Mouse (Mus musculus) c-Kit-positive CD71-positive TER-119-negative erythroid progenitor cells, embryonic 14.5 days (primary cell): ENCODE results near the gene Pigx.
"Not testable (repeated sequence)": the region's sequence is repeated elsewhere in the genome, so short reads cannot be mapped to it uniquely, and the experiment has no call there.

Experiments used
- DNase-seq: peaks from one replicate; pipeline ENCODE4 v3.0.0-alpha.2; 2013; ENCODE audit warnings: low read depth

Pigx gene

GRCm38 (mm10) chr16:32108578-32108977 lies 9.0 kb upstream of the Pigx start:
- DNase-seq: no peak

DNA sequence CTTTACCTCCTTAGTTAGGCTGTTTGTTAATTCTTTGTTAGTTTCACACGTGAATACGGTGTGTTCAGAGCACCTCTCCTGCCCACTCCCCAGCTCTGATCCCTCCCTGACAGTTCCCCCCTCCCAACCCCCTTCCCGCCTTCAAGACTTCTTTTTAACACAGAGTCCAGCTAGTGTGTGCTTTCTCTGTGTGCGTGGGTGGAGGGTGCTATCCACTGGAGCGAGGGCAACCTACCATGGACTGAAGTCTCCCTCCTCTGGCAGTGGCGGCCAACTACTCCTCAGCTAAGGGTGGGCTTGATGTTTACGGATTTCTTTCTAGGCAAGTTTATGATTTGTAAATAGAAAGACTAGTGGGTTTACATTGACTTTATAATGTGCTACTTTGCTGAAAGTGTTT lies 8.6 kb upstream of the Pigx start:
- no peak for DNase-seq

DNA sequence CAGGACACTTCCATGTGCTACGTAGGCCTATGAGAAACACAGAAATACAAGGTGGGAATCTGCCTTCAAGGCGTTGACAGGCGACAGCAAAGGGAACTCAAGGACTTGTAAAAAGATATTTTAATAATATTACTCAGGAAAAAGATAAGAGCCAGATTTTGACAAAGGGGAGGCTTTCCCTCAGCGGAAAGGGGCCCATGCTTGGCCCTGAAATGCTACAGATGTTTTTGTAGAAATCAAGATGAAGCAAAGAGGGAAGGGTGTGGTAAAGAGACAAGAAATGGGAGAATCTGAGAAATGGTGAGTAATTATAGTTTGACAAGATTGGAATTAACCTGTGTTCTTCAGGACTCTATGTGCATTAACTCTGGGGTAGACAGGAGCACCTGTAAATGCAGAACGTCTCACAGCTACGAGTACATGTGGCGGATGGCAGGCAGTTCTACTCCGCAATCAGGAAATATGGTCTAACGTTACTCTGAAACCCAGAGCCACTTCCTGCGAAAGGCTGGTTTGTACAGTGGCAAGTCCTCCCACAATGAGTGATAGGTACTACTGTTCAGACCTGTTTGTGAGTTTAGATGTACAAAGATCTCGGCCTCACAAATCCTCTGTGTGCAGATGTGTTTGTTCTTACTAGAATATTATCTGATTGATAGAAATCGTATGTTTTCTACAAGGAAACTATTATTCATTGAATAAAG lies 8.0 kb upstream of the Pigx start:
- no peak for DNase-seq

GRCm38 (mm10) chr16:32105698-32106097 lies 6.2 kb upstream of the Pigx start:
- DNase-seq: no peak

DNA sequence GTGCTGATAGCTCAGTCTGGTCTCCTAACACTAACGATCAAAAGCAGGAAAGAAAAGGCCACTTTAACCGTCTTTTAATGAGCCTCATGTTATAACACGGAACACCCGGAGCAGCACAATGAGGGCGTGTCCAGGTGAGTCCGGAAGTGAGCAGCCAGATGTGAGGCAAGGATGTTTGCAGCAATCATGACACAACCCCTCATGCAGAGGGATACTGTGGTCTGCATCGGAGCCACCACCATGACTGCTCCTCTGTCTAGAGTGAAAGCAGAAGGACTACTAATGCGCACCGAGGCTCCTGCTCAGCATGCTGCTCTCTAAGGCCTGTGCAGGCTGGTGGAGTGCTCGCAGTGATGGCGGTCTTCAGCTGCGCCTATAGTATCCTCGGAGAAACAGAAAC lies 2.8 kb upstream of the Pigx start:
- no peak for DNase-seq

- no peak for DNase-seq
Observed at GRCm38 (mm10) chr16:32098897-32099637, 473 bp downstream of the Pigx start.

GRCm38 (mm10) chr16:32097757-32098156 lies 1.8 kb downstream of the Pigx start:
- DNase-seq: not testable (repeated sequence)

- no peak for DNase-seq
Observed at GRCm38 (mm10) chr16:32091466-32091865, 8.1 kb downstream of the Pigx start.

GRCm38 (mm10) chr16:32087629-32088443 lies 11.7 kb downstream of the Pigx start:
- DNase-seq: no peak

DNA sequence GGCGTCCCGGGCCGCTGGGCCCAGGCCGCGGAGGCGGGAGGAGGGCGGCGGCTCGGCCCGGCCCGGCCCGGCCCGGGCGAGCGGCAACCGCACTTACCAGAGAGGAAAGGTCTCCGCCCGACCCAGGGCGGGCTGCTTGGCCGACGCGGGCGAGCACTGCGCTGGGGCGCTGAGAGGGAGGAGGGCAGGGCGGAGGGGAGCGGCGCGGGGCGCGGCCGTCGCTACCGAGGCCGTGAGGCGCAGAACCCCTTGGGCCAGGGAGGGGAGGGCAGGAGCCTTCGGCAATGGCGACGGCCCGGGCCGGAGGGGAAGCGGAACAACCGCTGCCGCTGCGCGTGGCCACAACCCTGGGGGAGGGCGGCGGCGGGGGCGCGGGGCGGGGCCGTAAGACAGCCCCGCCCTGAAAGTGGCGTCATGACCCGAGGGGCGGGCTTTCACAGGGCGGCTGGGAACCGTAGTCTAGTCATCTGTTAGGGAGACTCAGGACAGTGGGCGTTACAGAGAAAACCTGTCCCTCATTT lies 20.5 kb downstream of the Pigx start, which contains the start of gene Pak2:
TSS of gene Pak2 (minus strand) at position 352 of the 521 bp plus-strand sequence.
- DNase-seq: peak; percentile 74

DNA sequence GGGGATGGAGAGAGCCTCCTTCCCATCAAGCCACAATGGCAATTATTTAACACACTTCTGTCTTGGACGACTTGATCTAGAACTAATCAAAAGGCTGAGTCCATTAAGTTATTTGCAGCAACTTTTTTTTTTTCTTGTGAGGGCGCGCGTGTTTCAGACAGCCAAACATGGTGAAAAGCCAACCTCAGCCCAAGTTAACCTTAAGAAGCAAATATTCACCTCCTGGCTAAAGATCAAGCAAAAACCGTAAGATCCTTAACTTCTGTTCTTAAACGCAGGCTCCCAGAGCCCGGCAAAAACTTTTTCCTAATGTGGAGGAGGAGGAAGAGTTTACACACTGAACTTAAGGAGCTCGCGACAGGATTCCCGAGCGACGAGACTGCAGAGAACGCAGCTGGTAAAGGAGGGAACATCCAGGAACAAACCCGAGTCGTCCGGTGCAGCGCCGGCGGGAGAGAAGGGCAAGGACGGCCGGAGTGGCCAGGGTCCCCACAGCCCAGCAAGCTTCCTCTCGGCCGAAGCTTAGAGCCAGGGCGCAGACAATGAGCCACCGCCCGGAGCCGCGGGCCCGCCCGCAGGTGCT lies 21.0 kb downstream of the Pigx start:
- peak; percentile 46 for DNase-seq

DNA sequence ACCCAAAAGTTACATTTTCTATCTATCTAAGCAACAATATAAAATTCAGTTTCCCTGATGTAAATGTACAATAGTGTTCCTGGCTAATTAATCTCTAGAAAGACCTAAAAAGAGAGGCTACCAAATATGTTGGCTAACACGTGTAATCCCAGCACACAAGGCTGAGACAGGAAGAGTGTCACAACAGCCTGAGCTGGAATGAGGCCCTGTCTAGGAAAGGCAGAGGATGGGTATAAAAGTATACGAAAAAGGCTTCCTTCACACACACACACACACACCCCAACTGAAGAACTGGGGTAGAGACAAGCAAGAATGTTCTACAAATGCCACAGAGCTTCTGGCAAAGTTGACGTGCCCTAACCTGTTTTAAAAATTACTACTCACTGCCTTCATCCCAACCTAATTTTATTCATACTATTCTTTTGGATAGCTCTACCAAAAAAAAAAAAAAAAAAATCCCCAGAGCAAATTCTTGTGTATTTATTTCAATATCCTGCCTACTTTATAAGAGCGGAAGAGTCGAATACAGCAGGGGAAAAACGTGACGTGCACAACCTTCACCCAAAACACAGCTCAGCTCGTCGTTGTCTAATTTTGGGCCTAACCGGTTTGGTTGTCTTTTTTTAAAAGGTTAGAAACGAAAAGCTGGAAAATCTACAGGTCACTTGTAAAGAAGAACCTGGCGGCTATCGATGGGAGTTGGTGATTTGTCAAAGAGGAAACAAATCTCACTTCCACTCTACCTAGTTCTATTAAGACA lies 21.7 kb downstream of the Pigx start:
- DNase-seq: no peak

GRCm38 (mm10) chr16:32076406-32076805 lies 23.1 kb downstream of the Pigx start:
- DNase-seq: no peak

GRCm38 (mm10) chr16:32075762-32076161 lies 23.8 kb downstream of the Pigx start:
- DNase-seq: no peak

DNA sequence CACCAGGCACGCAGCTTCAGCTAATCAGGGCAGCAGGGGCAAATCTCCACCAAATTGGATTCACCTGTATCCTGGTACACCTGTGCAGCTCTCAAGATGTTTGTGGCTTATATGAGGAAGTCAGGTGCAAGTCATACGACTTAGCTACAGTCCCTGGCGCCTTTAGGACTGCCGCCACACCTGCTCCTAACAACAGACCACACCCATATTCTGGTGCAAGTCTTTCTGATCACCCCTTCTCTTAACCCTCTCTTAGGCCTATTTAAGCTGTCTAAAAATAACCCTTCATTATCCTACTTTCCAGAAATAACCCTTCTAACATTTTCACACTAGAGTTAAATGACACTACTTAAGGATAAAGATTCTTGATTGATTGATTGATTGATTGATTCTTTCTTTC lies 29.5 kb downstream of the Pigx start:
- DNase-seq: not testable (repeated sequence)

DNA sequence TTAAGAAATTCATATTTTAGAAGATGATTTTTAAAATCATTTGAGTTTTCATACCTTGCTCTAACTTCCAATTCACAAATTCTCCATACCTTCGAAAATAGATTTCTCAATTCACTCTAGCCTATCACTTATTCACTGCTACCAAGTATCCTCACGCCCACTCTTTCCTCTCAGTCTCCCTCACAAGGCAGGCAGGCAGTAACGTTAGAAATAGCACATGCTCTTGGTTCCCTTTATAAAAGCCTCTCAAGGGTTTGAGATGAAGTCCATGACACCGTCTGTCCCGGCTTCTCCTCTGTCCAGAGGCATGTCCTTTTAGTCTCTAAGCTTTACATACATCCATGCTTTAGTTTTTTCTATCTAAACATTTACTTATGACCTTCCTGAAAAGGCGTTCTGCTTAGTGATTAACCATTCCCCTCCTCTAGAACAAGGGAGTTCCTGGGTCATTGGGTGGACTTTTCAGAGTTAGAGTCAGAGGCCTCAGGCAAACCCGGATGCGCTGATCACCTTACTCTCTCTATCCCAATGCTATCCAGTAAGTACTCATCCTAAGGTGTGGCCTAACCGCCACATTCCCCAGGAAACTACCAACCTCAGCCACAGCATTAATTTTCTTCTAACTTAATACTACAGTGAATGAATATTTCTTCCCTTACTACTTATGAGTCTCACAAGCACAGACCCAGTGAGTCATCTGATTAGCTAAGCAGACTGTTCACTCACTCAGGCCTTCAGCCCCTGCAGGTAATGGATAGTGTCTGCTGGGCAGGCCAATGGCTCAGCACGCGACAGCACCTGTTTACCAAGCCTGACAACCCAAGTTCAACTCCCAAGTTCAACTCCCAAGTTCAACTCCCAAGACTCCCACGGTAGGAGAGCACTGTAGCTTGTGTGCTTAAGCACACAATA lies 30.9 kb downstream of the Pigx start:
- DNase-seq: no peak

GRCm38 (mm10) chr16:32066899-32067298 lies 32.6 kb downstream of the Pigx start:
- no peak for DNase-seq

DNA sequence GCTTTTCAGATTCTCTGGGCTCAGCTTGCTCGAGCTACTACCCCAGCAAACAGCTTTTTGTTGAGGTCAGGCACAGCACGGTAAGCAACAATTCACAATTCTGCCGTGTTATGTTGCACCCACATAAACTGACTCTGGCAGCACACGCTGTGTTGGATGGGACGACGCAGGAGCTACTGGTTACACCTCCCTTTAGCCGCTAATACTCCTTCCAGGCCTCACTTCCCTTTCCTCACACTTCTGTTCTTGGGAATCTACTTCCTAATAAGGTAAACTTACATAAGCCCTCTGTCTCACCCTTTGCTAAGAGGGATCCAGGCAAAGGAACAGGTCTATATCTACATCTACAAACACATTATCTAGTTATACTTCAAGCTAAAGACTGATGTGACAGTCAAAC lies 35.6 kb downstream of the Pigx start:
- no peak for DNase-seq

- DNase-seq: no peak
Observed at GRCm38 (mm10) chr16:32062226-32062625, 37.3 kb downstream of the Pigx start.

GRCm38 (mm10) chr16:32059840-32060523 lies 39.6 kb downstream of the Pigx start:
- DNase-seq: no peak
